Mouse (Mus musculus) central nervous system, embryonic 18 days (tissue): ENCODE results near the gene Ccdc88a. TPM values are rescaled to one million over a fixed set of nuclear protein-coding genes. Genes with fewer than 3 reads are reported as not detected.

ENCODE experiments used
- polyA plus RNA-seq: library from polyadenylated mRNA; depleted of rRNA; stranded (reverse); fragments of >200 nt; gene quantifications from 2 replicates; pipeline ENCODE4 v1.2.3, GENCODE M21; 2012; rRNA removed

Gene Ccdc88a
- polyA plus RNA-seq = 30.8 and 31.5 TPM in 2 replicates

DNA sequence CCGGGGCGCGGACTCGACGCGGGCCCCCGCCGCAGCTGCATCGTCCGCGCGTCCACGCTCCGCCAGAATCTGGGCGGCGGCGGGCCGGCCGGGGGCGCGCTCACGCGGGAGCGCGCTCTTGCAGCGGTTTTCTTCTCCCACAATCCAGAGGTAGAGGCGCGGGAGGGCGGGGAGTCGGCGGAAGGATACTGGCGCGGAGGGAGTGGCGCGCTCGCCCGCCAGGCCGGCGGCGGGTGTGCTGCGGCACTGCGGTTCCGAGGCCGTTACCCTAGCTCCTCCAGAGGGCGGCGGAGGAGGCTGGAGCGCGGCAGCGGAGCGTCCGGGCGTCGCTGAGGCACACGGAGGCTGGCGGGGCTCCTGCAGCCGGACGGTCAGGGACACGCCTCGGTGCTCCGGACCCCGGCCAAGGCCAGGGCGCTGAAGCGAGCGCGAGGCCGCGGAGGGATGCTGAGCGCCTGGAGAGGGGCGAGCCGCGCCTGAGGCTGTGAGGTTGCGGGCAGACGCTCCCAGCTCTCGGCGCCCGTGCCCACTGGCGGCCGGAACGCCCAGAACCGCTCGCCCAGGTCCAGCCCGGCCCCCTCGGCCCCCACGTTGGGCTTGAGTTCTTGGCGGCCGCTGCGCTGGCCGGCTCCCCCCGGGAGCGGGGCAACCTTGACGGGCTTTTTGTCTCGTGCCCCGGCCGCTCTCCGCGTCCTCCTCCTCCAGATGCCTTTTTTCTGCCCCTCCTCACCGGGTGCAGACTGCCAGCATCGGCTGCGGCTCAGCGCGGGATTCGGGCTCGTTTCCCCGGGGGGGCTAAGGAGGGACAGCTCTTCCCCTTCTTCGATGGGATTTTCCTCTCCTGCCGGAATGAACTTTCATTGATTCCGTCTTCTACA lies at the start of gene Ccdc88a:
TSS of gene Ccdc88a (plus strand) at position 263 of the 878 bp plus-strand sequence.

DNA sequence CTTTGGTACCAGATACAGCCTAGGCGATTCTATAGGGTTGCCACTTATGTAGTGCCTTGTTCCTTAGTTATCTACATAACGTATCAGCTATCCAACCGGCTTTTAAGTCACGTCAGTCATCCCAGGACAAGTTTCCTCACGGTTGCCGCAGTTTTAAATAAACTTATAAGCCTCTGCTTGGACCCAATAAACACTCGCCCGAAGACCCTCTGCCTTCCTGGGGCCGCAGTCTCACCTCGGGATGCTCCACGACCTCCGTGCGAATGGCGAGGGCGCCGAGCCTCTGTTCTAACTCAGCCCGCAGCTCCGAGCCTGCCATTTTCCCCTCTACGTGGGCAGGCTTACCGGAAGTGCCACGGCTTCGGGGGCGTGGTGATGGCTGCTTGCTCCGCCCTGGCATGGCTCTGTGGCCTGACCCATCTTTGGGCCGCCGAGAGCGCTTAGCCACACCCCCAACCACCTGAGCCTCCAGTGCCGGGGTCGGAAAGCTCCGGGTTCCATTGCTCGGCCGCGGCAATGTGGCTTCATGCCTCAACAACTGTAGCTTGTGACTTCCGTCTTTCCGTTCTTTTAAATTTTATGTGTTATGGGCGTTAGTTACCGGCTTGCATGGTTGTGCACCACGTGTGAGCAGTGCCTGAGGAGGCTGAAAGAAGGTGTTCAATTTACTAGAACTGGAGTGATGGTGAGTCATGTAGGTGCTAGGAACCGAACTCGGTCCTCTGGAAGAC lies 141.4 kb downstream of the Ccdc88a start, which contains the start of gene Prorsd1:
TSS of gene Prorsd1 (minus strand) at position 352 of the 731 bp plus-strand sequence.

GRCm38 (mm10) chr11:29525988-29526794 lies 152.7 kb downstream of the Ccdc88a start, which contains the start of gene Mtif2:
Gene Mtif2 (plus strand): TSS chr11:29526408.

DNA sequence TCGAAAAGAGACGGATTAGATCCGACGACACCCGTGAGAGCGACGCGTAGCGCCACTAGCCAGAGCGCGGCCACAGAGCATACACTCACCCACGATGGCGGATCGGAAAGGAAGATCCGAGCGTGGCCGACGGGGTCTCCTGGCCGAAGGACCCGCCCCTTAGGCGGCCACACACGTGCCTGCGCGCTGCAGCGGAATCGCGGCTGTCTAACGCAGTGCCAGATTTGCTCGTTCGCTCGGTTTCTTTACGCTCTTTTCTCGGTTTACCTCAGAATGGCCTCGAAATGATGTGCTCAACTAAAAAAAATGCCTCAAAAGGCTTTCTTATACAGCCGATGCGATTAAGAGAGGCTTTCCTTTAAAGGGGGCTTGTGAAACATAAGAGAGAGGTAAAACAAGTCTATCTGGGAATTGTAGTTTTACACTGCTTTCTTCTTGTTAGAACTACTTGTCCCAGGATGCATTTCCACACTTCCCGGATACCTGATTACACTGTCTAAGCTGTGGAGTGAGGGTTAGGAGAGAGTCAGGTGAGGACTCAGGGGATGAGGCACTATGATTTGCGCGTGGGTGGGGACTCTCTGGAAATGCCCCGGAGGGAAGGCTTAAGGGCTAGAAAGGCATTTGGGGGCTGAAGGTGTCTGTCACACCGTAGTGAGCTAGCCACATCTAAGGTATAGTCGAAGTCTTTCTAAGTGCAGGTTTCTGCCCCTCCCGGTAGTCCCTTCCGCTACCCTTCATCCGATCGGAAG lies 174.5 kb downstream of the Ccdc88a start, which contains the start of the genes Clhc1 and Rps27a:
TSS of gene Clhc1 (plus strand) at position 199 of the 752 bp plus-strand sequence.
TSS of gene Rps27a (minus strand) at position 358 of the 752 bp plus-strand sequence.

Other genes starting within 250 kb of the Ccdc88a start
- gene Pnpt1, start 242.9 kb upstream of the Ccdc88a start, polyA plus RNA-seq = 25.7 and 30.6 TPM in 2 replicates
- gene Ppp4r3b, start 200.8 kb upstream of the Ccdc88a start, polyA plus RNA-seq = 18.5 and 19.1 TPM in 2 replicates
- 54.3 and 65.7 TPM in 2 replicates for gene Cfap36, start 126.2 kb upstream of the Ccdc88a start, polyA plus RNA-seq
- 2.8 and 3.8 TPM in 2 replicates for gene Prorsd1, start 141.4 kb downstream of the Ccdc88a start, polyA plus RNA-seq
- gene Mtif2, start 152.8 kb downstream of the Ccdc88a start, polyA plus RNA-seq = 28.5 and 31.2 TPM in 2 replicates
- 0.12 and 0.19 TPM in 2 replicates for gene Clhc1, start 174.3 kb downstream of the Ccdc88a start, polyA plus RNA-seq
- 1,032 and 1,072 TPM in 2 replicates for gene Rps27a, start 174.5 kb downstream of the Ccdc88a start, polyA plus RNA-seq